ENCODE assay signal across 7 mouse cellular contexts in genomic region chr17:83517280-83518015, GRCm38 (mm10). TPM values are rescaled to one million over a fixed set of nuclear protein-coding genes. Genes with fewer than 3 reads are reported as not detected.
DNase-seq lines count a peak whose midpoint lies in the region; ATAC-seq and TF ChIP-seq lines count a peak whose summit lies in the region.

Cox7a2l (minus strand) TSS chr17:83517330.

- no peak for ATAC-seq in G1E (ENCODE audit: extremely low read depth, insufficient number of reproducible peaks, low FRiP score, poor library complexity, severe bottlenecking)
- ATAC-seq in hindbrain, embryonic 15.5 days (ENCODE audit: low FRiP score, low read depth) = no peak
- ATAC-seq in limb, embryonic 14.5 days (ENCODE audit: low FRiP score, low read depth) = no peak

- 94% methylated on average over 8 of the region's 8 CpGs for WGBS in hindbrain, embryonic 15.5 days
- WGBS in limb, embryonic 14.5 days = 91% methylated on average over 8 of the region's 8 CpGs

- no peaks in the 10 kb centered on the region for H3K36me3 ChIP-seq in G1E (replicated peaks)
- H3K36me3 ChIP-seq in hindbrain, embryonic 15.5 days = no peaks in the 10 kb centered on the region
- no peaks in the 10 kb centered on the region for H3K36me3 ChIP-seq in limb, embryonic 14.5 days (ENCODE audit: control insufficient read depth, insufficient read depth, low read length)

- no peak for TF ChIP-seq POLR2A in limb, embryonic 14.5 days (IDR thresholded peaks at IDR 0.05; ENCODE audit: borderline replicate concordance, extremely low read depth, insufficient read depth, insufficient read length)

- no peak within 1 kb of the TSS for H3K27ac ChIP-seq in hindbrain, embryonic 15.5 days (replicated peaks)
- H3K27ac ChIP-seq in limb, embryonic 14.5 days (replicated peaks; ENCODE audit: low read depth, low read length) = no peak within 1 kb of the TSS

- no peak for DNase-seq in G1E (ENCODE audit: low spot score)
- DNase-seq in adrenal gland, postnatal 14 days = no peak
- DNase-seq in frontal cortex, postnatal 36 days (ENCODE audit: low spot score in 2 of 2) = peak; percentile 52 to 82
- no peak for DNase-seq in limb, embryonic 14.5 days (ENCODE audit: low spot score)
- DNase-seq in right cerebral cortex, postnatal 25 days = peak; percentile 54
- no peak for DNase-seq in testis, postnatal 14 days (ENCODE audit: low spot score)

- H3K27me3 ChIP-seq in G1E (ENCODE audit: insufficient read depth, low read length) = 0 out of 2 replicates have a peak, but pooled peaks cover 2% of the 10 kb centered on the region
- no peaks in the 10 kb centered on the region for H3K27me3 ChIP-seq in hindbrain, embryonic 15.5 days
- no peaks in the 10 kb centered on the region for H3K27me3 ChIP-seq in limb, embryonic 14.5 days (ENCODE audit: control insufficient read depth, insufficient read depth, low read length)

- no peak for TF ChIP-seq CTCF in G1E (IDR thresholded peaks at IDR 0.05; ENCODE audit: low read depth, low read length)

- H3K4me1 ChIP-seq in G1E (ENCODE audit: insufficient read depth, low read depth, low read length) = peaks cover 27% of the 10 kb centered on the region
- H3K4me1 ChIP-seq in hindbrain, embryonic 15.5 days (replicated peaks) = peaks cover 17% of the 10 kb centered on the region
- peaks cover 10% of the 10 kb centered on the region for H3K4me1 ChIP-seq in limb, embryonic 14.5 days (ENCODE audit: control insufficient read depth, insufficient read depth, low read length)

- no peaks in the 10 kb centered on the region for H3K9me3 ChIP-seq in G1E (replicated peaks)
- no peaks in the 10 kb centered on the region for H3K9me3 ChIP-seq in hindbrain, embryonic 15.5 days
- H3K9me3 ChIP-seq in limb, embryonic 14.5 days (ENCODE audit: control insufficient read depth, low read length) = no peaks in the 10 kb centered on the region

- H3K9ac ChIP-seq in hindbrain, embryonic 15.5 days = no peak within 1 kb of the TSS
- no peak within 1 kb of the TSS for H3K9ac ChIP-seq in limb, embryonic 14.5 days (ENCODE audit: low read depth, low read length, severe bottlenecking)

- no peak within 1 kb of the TSS for H3K4me2 ChIP-seq in hindbrain, embryonic 15.5 days
- no peak within 1 kb of the TSS for H3K4me2 ChIP-seq in limb, embryonic 14.5 days (replicated peaks; ENCODE audit: low read depth, low read length, severe bottlenecking)

- H3K4me3 ChIP-seq in G1E (ENCODE audit: low read depth, low read length) = no peak within 1 kb of the TSS
- no peak within 1 kb of the TSS for H3K4me3 ChIP-seq in hindbrain, embryonic 15.5 days
- H3K4me3 ChIP-seq in limb, embryonic 14.5 days (replicated peaks; ENCODE audit: low read length) = no peak within 1 kb of the TSS

RNA-seq across cellular contexts. Expression of gene Cox7a2l, which starts in this region (rescaled TPM):
- total RNA-seq in G1E (2014; fragmentation: Nextera tagmentation) (122 and 140 TPM in 2 replicates), G1E (2017) (209 and 238 TPM in 2 replicates)
- polyA plus RNA-seq in G1E (2012) = 13.6 and 41.3 TPM in 2 replicates
- total RNA-seq in adrenal gland, postnatal 14 days (2021) = 220 and 252 TPM in 2 replicates
- polyA plus RNA-seq in hindbrain, embryonic 15.5 days (2015; fragmentation: Nextera tagmentation; extraction: Ambion mirVana) = 183 and 196 TPM in 2 replicates
- polyA plus RNA-seq in limb, embryonic 14.5 days (2012; rRNA removed) = 167 and 195 TPM in 2 replicates
- polyA plus RNA-seq in limb, embryonic 14.5 days (2014; fragmentation: Nextera tagmentation; extraction: Ambion mirVana) = 180 and 185 TPM in 2 replicates

Comparison
In these comparisons a context has a peak if more than half of its experiments do, and no peak if none do; other contexts are left out.
1. DNase-seq: peak in frontal cortex, postnatal 36 days (2 of 2) and right cerebral cortex, postnatal 25 days (single experiment); none in G1E (single experiment), adrenal gland, postnatal 14 days (single experiment), limb, embryonic 14.5 days (single experiment) and testis, postnatal 14 days (single experiment).